Mouse (Mus musculus) kidney, embryonic 16.5 days (tissue): Measurements from ENCODE around the gene Ebp. TPM values are rescaled to one million over a fixed set of nuclear protein-coding genes. Genes with fewer than 3 reads are reported as not detected.

Experiments used
- polyA plus RNA-seq: library from polyadenylated mRNA; unstranded; fragments of >200 nt; fragmentation: Nextera tagmentation; extraction: Ambion mirVana; gene quantifications from 2 replicates; pipeline ENCODE4 v1.2.1, GENCODE M21; 2015

Ebp gene
- polyA plus RNA-seq, 1 experiment from 2014 or later: 43.6 TPM

Other genes with a start within 250 kb of the Ebp start
- 65.3 and 69.8 TPM in 2 replicates for gene Hdac6, start 245.6 kb downstream of the Ebp start, polyA plus RNA-seq
- gene Gata1, start 215.4 kb downstream of the Ebp start, polyA plus RNA-seq: 0.58 and 0.69 TPM in 2 replicates
- gene Glod5, start 175.0 kb downstream of the Ebp start, polyA plus RNA-seq: 0.34 and 0.64 TPM in 2 replicates
- gene Suv39h1, start 118.8 kb downstream of the Ebp start, polyA plus RNA-seq: 66.5 and 70.7 TPM in 2 replicates
- 0.11 and 0.18 TPM in 2 replicates for gene Was, start 103.0 kb downstream of the Ebp start, polyA plus RNA-seq
- gene Wdr13, start 60.6 kb downstream of the Ebp start, polyA plus RNA-seq: 29.0 and 29.6 TPM in 2 replicates
- gene Rbm3, start 47.6 kb downstream of the Ebp start, polyA plus RNA-seq: 433 and 441 TPM in 2 replicates
- 12.6 and 14.9 TPM in 2 replicates for gene Tbc1d25, start 17.3 kb downstream of the Ebp start, polyA plus RNA-seq
- gene Porcn, start 13.0 kb upstream of the Ebp start, polyA plus RNA-seq: 8.4 and 9.7 TPM in 2 replicates
- 39.7 and 41.5 TPM in 2 replicates for gene Ftsj1, start 58.9 kb upstream of the Ebp start, polyA plus RNA-seq
- gene Slc38a5, start 77.6 kb upstream of the Ebp start, polyA plus RNA-seq: 1.8 and 4.1 TPM in 2 replicates
- gene Ssxb10, start 133.9 kb upstream of the Ebp start, polyA plus RNA-seq: not detected in 2 replicates
- gene Ssxb9, start 173.5 kb upstream of the Ebp start, polyA plus RNA-seq: not detected in 2 replicates
- not detected in 2 replicates for gene Ssxb1, start 219.8 kb upstream of the Ebp start, polyA plus RNA-seq